Mouse (Mus musculus) brain, embryonic 14.5 days (tissue): Measurements from ENCODE around the gene Gm10153. TPM values are rescaled to one million over a fixed set of nuclear protein-coding genes. Genes with fewer than 3 reads are reported as not detected.
A peak's percentile ranks its signal among the peaks of the same experiment; 100 is the strongest.
"Not testable (repeated sequence)": the region's sequence is repeated elsewhere in the genome, so short reads cannot be mapped to it uniquely, and the experiment has no call there.

Source experiments
- DNase-seq: peaks from one replicate; pipeline ENCODE4 v3.0.0-alpha.2; 2011; ENCODE audit warnings: low read depth
- CTCF ChIP-seq: fragments of 200-500 bp; IDR thresholded peaks from 2 replicates; pipeline ENCODE4 v1.5.1; 2012; ENCODE audit warnings: inconsistent platforms, mild to moderate bottlenecking, moderate library complexity, borderline replicate concordance; ENCODE audit not compliant: insufficient read depth, insufficient read length; ENCODE audit errors: extremely low read depth
- POLR2A ChIP-seq: fragments of 200-500 bp; IDR thresholded peaks from 2 replicates; pipeline ENCODE4 v1.6.1; 2012; ENCODE audit warnings: mild to moderate bottlenecking, inconsistent platforms, borderline replicate concordance; ENCODE audit not compliant: poor library complexity, insufficient read depth, insufficient read length, severe bottlenecking; ENCODE audit errors: extremely low read depth
- polyA plus RNA-seq: library from polyadenylated mRNA; depleted of rRNA; stranded (reverse); fragments of >200 nt; gene quantifications from 2 replicates; pipeline ENCODE4 v1.2.3, GENCODE M21; 2012; rRNA removed

Gene Gm10153
- polyA plus RNA-seq: not detected in 2 replicates

DNA sequence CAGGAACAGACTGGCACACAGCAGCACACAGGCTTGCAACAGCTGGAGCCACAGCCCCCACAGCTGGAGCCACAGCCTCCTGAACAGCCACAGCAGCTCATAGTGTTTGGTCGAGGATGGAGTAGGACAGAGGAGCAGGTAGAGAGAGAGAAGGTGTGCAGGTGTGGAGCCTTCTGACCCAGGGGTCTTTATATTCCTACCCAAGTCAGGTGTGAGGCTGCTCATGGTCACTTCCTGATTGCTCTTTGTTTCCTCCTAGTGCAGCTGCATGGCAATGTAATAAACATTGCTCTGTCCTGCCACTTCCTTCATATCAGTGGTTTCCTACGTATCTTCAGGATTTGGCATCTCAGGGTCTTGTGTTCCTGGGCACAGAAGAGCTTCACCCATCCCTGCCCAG lies at the start of gene Gm10153:
Gene Gm10153, minus strand, starts transcription at position 101 of the 400 bp plus-strand sequence.
- no peak for TF ChIP-seq CTCF
- no peak for TF ChIP-seq POLR2A
- DNase-seq: no peak

DNA sequence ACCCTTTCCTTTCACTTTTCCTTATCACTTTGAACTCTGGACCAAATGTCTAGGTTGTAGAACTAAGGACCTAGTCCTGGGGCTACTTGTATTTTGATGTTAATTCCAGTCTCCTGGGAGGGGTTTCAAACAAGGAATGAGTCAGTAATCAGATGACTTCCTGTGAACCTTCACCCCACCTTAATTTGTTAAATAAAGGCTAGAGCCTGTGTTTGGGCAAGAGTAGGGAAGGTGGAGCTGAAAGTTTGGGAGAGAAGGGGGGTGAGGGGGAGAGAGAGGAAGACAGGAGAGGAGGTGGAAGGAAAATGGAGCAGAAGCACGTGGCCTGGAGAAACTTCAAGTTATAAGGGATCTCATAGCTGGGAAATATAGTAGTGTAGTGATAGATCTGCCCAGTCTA lies 41.4 kb upstream of the Gm10153 start:
- DNase-seq: no peak
- TF ChIP-seq POLR2A (no peak), CTCF (no peak)

DNA sequence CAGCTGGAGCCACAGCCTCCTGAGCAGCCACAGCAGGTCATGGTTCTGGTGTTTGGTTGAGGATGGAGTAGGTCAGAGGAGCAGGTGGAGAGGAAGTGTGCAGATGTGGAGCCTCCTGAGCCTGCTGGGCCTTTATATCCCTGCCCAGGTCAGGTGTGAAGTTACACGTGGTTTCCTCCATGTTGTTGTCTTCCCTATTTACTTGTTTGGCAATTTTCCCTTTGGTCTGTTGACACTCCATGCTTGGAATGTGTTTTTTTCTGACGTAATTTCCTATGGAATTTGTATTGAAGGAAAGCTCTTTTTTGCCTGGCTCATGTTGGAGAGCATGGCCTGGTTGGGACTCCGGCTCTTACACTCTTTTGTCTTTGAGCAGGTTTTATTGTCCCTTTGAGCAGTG lies 39.7 kb upstream of the Gm10153 start, which contains the start of gene Krtap5-5:
Gene Krtap5-5, minus strand, starts transcription at position 101 of the 400 bp plus-strand sequence.
- not testable (repeated sequence) for DNase-seq

DNA sequence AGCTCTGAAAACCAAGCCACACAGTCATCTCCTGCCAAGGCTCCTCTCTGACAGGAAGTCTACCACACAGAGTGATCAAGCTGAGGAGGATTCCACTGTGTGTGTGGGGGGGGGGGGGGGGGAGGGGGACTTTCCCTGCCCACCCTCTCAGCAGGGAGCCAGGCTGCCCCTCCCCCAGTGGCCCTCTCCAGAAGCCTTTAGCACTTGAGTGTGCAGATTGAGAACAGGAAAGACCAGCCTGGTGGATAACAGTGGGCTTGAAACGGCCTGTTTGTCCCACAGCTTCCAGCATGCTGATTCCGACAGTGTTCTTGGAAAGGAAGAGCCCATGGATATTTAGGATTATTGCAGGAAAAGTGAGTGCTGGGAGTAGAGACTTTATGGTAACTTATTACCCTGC lies 34.3 kb upstream of the Gm10153 start:
- no peak for TF ChIP-seq CTCF
- no peak for TF ChIP-seq POLR2A
- DNase-seq: no peak

DNA sequence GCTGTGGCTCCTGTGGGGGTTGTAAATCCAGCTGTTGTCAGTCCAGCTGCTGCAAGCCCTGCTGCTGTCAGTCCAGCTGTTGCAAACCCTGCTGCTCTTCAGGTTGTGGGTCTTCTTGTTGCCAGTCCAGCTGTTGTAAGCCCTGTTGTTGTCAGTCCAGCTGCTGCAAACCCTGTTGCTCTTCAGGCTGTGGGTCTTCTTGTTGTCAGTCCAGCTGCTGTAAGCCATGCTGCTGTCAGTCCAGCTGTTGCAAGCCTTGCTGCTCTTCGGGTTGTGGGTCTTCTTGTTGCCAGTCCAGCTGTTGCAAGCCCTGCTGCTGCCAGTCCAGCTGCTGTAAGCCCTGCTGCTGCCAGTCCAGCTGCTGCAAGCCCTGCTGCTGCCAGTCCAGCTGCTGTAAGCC lies 21.9 kb upstream of the Gm10153 start:
- not testable (repeated sequence) for DNase-seq

DNA sequence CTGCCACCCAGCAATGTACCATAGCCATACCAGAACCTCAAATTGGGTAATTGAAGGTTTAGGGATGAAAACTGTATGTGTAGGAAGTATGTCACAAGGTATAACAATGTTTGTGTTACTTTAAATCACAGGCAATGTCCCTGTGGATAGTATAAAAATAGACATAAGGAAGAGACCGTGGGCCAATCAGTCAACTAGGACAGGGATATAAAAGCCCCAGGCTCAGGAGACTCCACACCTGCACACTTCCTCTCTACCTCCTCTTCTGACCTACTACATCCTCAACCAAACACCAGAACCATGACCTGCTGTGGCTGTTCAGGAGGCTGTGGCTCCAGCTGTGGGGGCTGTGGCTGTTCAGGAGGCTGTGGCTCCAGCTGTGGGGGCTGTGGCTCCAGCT lies 21.4 kb upstream of the Gm10153 start, which contains the start of gene Gm7579:
Gene Gm7579, plus strand, starts transcription at position 301 of the 400 bp plus-strand sequence.
- TF ChIP-seq CTCF (no peak), POLR2A (no peak)
- no peak for DNase-seq

DNA sequence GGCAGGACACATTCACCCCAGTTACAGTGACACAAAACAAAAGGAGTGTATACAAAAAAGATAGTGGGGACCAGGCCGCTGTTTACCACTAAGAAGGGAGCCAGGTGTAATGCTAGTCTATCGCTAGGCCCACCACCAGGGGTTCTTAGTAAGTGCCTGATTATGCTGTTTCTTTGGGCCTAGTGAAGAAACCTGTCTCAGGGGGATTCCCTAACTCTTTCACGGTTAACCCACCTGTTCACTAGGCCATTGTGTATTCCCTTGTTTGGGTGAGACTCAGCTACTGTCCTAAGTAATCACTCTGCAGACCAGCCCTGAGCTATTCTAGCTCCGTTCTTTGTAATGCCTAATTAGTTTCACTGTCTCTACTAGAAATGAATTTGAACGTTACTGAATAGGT lies 16.7 kb upstream of the Gm10153 start:
- DNase-seq: not testable (repeated sequence)

DNA sequence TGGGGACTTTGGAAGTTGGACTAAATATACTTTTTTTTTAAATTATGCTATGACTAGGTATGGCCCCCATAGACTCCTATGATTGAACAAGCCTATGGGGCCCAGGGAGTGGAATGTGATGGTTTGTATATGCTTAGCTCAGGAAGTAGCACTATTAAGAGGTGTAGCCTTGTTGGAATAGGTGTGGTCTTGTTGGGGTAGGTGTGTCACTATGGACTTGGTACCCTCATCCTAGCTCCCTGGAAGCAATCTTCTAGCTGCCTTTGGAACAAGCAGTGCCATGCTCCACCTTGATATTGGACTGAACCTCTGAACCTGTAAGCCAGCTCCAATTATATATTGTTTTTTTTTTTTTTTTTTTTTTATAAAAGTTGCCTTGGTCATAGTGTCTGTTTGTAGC lies 15.3 kb upstream of the Gm10153 start:
- DNase-seq: no peak
- TF ChIP-seq POLR2A (no peak), CTCF (no peak)

DNA sequence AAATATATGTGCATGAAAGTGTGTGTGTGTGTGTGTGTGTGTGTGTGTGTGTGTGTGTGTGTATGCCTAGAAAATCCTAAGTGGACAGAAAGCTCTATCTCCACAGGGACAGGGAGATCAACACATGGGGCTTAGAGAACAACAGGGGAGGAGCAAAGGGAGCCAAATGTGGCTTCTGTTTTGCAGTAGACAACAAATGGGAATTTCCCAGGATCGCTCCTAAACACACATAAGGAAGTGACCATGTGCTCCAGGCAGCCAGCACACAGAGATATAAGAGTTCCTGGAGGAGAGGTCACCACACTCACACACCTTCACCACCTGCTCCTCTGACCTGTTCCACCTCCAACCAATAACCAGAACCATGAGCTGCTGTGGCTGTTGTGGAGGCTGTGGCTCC lies 10.9 kb upstream of the Gm10153 start, which contains the start of gene Krtap5-3:
Gene Krtap5-3, plus strand, starts transcription at position 301 of the 400 bp plus-strand sequence.
- DNase-seq: no peak
- TF ChIP-seq CTCF: no peak
- no peak for TF ChIP-seq POLR2A

DNA sequence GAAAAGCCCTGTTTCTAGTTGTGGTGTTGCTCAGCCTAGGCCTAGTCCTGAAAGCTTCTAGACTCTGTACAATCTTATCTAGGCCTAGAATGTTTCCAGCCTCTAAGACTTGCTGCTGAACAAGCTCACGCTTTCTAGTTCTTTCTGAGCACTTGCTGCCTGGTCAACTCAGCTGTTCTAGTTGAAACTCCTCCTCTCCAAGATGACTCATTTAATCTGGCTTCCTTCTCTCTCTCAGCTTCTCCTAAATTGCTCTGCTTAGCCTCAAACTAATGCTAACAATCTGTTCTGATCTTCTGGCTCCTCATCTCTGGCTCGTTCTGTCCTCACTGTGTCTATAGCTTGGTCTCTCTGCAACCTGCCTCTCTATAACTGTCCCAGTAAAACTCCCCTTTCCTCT lies 8.6 kb upstream of the Gm10153 start:
- no peak for DNase-seq
- TF ChIP-seq CTCF (no peak), POLR2A (no peak)

DNA sequence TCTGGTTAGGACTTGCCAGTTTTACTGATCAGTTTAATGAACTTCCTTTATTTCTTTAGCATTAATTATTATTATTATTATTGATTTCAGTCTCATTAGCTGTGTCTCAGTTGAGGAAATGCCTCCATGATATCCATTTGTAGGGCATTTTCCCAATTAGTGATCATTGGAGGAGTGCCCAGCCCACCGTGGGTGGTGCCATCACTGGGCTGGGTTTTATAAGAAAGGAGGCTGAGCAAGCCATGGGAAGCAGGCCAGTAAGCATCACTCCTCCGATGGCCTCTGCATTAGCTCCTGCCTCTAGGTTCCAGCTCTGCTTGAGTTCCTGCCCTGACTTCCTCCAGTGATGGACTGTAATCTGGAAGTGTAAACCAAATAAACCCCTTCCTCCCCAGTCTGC lies 2.0 kb downstream of the Gm10153 start:
- no peak for TF ChIP-seq CTCF
- TF ChIP-seq POLR2A: no peak
- peak; percentile 55 for DNase-seq

DNA sequence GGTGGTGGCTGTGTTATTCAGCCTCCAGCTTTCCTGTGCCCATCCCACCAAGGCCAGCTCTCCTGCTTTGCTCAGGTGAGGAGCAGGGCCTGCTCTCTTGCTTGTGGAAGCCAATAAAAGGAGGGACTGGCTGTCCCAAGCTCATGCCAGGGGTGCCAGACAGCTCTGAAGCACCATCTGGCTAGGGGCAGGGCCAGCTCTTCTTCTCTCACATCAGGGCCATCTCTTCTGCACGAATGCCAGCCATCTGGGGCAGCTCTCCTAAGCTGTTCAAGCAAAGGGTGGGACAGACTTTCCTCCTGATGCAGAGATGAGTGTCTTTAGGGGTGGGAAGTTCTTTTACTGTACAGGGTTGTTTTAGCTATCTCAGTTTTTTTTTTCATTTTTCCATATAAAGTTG lies 9.2 kb downstream of the Gm10153 start:
- TF ChIP-seq CTCF (no peak), POLR2A (no peak)
- DNase-seq: peak; percentile 6

DNA sequence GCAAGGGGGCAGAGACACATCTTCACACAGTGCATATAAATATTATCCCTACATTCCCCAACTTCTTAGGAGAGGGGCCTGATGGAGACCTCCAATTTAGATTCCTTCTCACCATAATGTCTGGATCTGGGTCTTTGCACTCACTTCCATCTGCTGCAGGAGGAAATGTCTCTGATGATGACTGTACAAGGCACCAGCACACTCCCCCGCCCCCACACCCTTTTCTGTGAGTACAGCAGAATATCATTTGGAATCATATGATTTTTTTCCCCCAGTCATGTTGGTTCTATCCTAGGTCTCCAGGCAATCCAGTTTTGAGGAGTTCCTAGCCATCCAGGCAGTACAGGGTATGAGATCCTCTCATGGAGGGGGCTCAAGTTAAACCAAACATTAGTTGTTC lies 11.5 kb downstream of the Gm10153 start:
- no peak for TF ChIP-seq CTCF
- no peak for TF ChIP-seq POLR2A
- DNase-seq: no peak

DNA sequence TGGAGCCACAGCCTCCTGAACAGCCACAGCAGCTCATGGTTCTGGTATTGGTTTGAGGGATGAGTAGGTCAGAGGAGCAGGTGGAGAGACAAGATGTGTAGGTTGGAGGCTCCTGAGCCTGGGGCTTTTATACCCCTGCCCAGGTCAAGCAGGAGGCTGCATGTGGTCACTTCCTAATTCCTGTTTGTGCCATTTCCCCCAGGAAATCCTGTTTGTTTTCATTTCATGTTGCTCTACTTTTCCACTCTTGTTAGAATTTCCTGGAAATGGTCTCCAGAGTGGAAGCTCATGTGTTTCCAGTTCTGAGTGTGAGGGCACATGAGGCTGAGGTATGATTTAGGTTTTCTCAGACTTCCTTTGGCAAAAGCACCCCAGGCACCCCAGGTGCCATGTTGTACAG lies 14.3 kb downstream of the Gm10153 start, which contains the start of gene Krtap5-2:
Gene Krtap5-2, minus strand, starts transcription at position 101 of the 400 bp plus-strand sequence.
- DNase-seq: not testable (repeated sequence)

DNA sequence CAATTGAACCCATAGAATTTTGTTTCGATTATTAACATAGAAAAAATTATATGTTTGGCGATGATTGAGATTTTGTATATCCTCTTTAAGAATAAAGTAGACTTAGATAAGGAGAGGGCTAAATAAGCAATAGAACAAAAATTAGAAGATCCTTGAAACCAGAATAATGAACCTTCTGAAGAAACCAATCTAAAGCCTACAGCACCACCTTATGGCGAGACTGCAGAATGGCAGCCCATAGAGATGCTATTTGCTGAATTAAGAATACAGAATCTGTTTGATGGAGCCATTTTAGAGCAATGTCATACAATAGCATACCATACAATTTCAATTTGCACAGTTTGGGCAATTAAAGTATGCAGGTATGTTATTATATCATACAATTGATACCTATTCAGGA lies 20.4 kb downstream of the Gm10153 start:
- TF ChIP-seq POLR2A: no peak
- peak; percentile 59; the same call in 1 of the 2 replicates for TF ChIP-seq CTCF
- DNase-seq: peak; percentile 67

DNA sequence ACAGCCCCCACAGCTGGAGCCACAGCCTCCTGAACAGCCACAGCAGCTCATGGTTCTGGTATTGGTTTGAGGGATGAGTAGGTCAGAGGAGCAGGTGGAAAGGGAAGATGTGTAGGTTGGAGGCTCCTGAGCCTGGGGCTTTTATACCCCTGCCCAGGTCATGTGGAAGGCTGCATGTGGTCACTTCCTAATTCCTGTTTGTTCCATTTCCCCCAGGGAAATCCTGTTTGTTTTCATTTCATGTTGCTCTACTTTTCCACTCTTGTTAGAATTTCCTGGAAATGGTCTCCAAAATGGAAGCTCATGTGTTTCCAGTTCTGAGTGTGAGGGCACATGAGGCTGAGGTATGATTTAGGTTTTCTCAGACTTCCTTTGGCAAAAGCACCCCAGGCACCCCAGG lies 24.6 kb downstream of the Gm10153 start, which contains the start of gene Gm4553:
Gene Gm4553, minus strand, starts transcription at position 101 of the 400 bp plus-strand sequence.
- not testable (repeated sequence) for DNase-seq
